Mouse (Mus musculus): ENCODE data around the gene Mapk7. TPM values are rescaled to one million over a fixed set of nuclear protein-coding genes. Genes with fewer than 3 reads are reported as not detected.

The Mapk7 gene
- 94.2 and 100 TPM in 2 replicates for polyA plus RNA-seq (2016; fragmentation: Nextera tagmentation; extraction: Ambion mirVana)

- WGBS, result under 1% methylated on average over 61 of the region's 62 CpGs
- peak; percentile 96 for ATAC-seq (ENCODE audit: low FRiP score, low read depth)
- peaks cover 34% of the 10 kb centered on the region for H3K36me3 ChIP-seq
- H3K4me1 ChIP-seq, result peaks cover 26% of the 10 kb centered on the region
- H3K4me3 ChIP-seq, result peak within 1 kb of the TSS; percentile 86
- H3K4me2 ChIP-seq (replicated peaks), result peak within 1 kb of the TSS; percentile 64
- H3K9me3 ChIP-seq, result no peaks in the 10 kb centered on the region
- no peaks in the 10 kb centered on the region for H3K27me3 ChIP-seq
- peak within 1 kb of the TSS; percentile 84 for H3K9ac ChIP-seq (replicated peaks)
- peak within 1 kb of the TSS; percentile 89 for H3K27ac ChIP-seq (replicated peaks)
Observed at GRCm38 (mm10) chr11:61494129-61494997, at the start of gene Mapk7. Gene Mapk7, minus strand, starts transcription at chr11:61494406.

- ATAC-seq (ENCODE audit: low FRiP score, low read depth), result no peak
- WGBS, result 92% methylated on average over 2 of the region's 2 CpGs
- Histone ChIP-seq H3K4me3 (no peak overlapping the region), H3K36me3 (peaks cover 29% of the 10 kb centered on the region), H3K9me3 (no peaks in the 10 kb centered on the region), H3K27ac (replicated peaks) (no peak overlapping the region), H3K9ac (replicated peaks) (no peak overlapping the region), H3K27me3 (no peaks in the 10 kb centered on the region), H3K4me2 (replicated peaks) (no peak overlapping the region), H3K4me1 (no peaks in the 10 kb centered on the region)
Observed at GRCm38 (mm10) chr11:61541106-61541505, 46.9 kb upstream of the Mapk7 start.

GRCm38 (mm10) chr11:61540642-61541041 is 46.4 kb upstream of the Mapk7 start:
- H3K36me3 ChIP-seq, result peaks cover 25% of the 10 kb centered on the region
- H3K4me1 ChIP-seq, result no peaks in the 10 kb centered on the region
- H3K9ac ChIP-seq (replicated peaks), result no peak overlapping the region
- ATAC-seq (ENCODE audit: low FRiP score, low read depth), result no peak
- no peak overlapping the region for H3K4me3 ChIP-seq
- no peak overlapping the region for H3K27ac ChIP-seq (replicated peaks)
- H3K4me2 ChIP-seq (replicated peaks), result no peak overlapping the region
- no peaks in the 10 kb centered on the region for H3K27me3 ChIP-seq
- 84% methylated on average over 7 of the region's 7 CpGs for WGBS
- H3K9me3 ChIP-seq, result no peaks in the 10 kb centered on the region

DNA sequence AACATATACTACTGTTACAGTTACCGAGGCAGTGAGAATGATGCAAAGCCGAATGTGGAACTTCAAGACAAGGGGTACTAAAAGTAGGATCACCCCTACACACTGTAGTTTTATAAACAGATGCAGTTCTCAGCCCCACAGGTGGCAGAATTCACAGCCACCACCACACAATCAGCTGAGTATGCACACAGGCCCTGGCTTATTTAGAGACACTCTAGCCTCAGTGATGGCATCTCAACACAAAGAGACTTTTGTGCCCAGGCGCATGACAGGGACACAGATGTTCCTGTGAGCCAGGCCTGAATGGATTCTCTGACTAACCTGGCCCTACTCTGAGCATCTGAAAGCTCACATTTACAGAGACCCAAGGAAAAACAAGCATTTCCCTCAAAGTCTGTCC is 43.2 kb upstream of the Mapk7 start:
- no peak overlapping the region for H3K4me2 ChIP-seq (replicated peaks)
- H3K27me3 ChIP-seq, result no peaks in the 10 kb centered on the region
- ATAC-seq (ENCODE audit: low FRiP score, low read depth), result no peak
- no peaks in the 10 kb centered on the region for H3K4me1 ChIP-seq
- H3K27ac ChIP-seq (replicated peaks), result no peak overlapping the region
- H3K4me3 ChIP-seq, result no peak overlapping the region
- 85% methylated on average over 3 of the region's 3 CpGs for WGBS
- H3K9ac ChIP-seq (replicated peaks), result no peak overlapping the region
- H3K36me3 ChIP-seq, result peaks cover 15% of the 10 kb centered on the region; the same call in 1 of the 2 replicates
- H3K9me3 ChIP-seq, result no peaks in the 10 kb centered on the region

DNA sequence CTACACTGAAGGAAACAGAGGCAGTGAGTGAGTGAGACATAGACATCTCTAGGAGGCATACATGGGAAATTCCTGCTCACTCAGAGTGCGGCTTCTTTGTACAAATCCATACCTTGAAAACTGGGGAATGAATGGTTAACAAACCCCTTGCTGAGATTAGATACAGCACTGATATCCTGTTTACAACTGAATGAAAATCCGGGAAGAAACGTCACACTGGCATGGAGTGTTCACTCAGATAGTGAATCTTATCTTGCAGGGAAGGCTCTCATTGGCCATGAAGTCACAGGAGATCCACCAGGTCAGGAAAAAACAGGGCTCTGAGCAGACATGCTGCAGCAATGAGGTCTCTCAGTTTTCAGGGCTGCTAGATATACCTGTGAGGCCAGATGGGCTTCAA is 42.7 kb upstream of the Mapk7 start:
- 83% methylated on average over 3 of the region's 3 CpGs for WGBS
- Histone ChIP-seq H3K27me3 (no peaks in the 10 kb centered on the region), H3K4me2 (replicated peaks) (no peak overlapping the region), H3K4me1 (no peaks in the 10 kb centered on the region), H3K9ac (replicated peaks) (no peak overlapping the region), H3K9me3 (no peaks in the 10 kb centered on the region), H3K4me3 (no peak overlapping the region), H3K27ac (replicated peaks) (no peak overlapping the region), H3K36me3 (peaks cover 15% of the 10 kb centered on the region; the same call in 1 of the 2 replicates)
- no peak for ATAC-seq (ENCODE audit: low FRiP score, low read depth)

- 82% methylated on average over 1 of the region's 1 CpGs for WGBS
- Histone ChIP-seq H3K4me3 (no peak overlapping the region), H3K9me3 (no peaks in the 10 kb centered on the region), H3K36me3 (peaks cover 24% of the 10 kb centered on the region), H3K9ac (replicated peaks) (no peak overlapping the region), H3K27me3 (no peaks in the 10 kb centered on the region), H3K4me1 (no peaks in the 10 kb centered on the region), H3K27ac (replicated peaks) (no peak overlapping the region), H3K4me2 (replicated peaks) (no peak overlapping the region)
- ATAC-seq (ENCODE audit: low FRiP score, low read depth), result no peak
Observed at GRCm38 (mm10) chr11:61535530-61535929, 41.3 kb upstream of the Mapk7 start.

DNA sequence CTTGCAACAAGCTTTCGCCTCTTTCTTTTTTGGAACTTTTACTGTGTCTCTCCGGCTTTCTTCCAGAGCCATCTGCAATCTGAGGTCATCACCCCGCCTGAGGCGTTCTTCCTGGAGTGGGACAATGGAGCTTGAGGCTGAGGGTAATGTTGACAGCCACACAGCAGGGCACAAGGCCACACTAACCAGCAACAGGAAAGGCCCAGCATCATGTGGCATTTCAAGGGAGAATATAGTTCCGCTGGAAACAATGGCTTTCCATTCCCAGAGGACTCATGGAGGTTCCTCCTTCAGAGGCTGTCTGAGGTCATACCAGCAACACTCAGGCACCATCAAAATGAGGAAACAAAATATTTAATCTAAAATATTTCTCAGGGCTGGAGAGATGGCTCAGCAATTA is 39.4 kb upstream of the Mapk7 start:
- H3K4me1 ChIP-seq, result peaks cover 9% of the 10 kb centered on the region
- H3K4me2 ChIP-seq (replicated peaks), result no peak overlapping the region
- ATAC-seq (ENCODE audit: low FRiP score, low read depth), result no peak
- H3K27me3 ChIP-seq, result no peaks in the 10 kb centered on the region
- H3K4me3 ChIP-seq, result no peak overlapping the region
- no peak overlapping the region for H3K27ac ChIP-seq (replicated peaks)
- 77% methylated on average over 5 of the region's 5 CpGs for WGBS
- H3K9ac ChIP-seq (replicated peaks), result no peak overlapping the region
- H3K9me3 ChIP-seq, result no peaks in the 10 kb centered on the region
- peaks cover 15% of the 10 kb centered on the region for H3K36me3 ChIP-seq

- 88% methylated on average over 2 of the region's 2 CpGs for WGBS
- Histone ChIP-seq H3K4me3 (no peak overlapping the region), H3K4me2 (replicated peaks) (no peak overlapping the region), H3K4me1 (peaks cover 9% of the 10 kb centered on the region), H3K27ac (replicated peaks) (no peak overlapping the region), H3K9ac (replicated peaks) (no peak overlapping the region), H3K36me3 (peaks cover 15% of the 10 kb centered on the region), H3K9me3 (no peaks in the 10 kb centered on the region), H3K27me3 (no peaks in the 10 kb centered on the region)
- no peak for ATAC-seq (ENCODE audit: low FRiP score, low read depth)
Observed at GRCm38 (mm10) chr11:61532820-61533219, 38.6 kb upstream of the Mapk7 start.

DNA sequence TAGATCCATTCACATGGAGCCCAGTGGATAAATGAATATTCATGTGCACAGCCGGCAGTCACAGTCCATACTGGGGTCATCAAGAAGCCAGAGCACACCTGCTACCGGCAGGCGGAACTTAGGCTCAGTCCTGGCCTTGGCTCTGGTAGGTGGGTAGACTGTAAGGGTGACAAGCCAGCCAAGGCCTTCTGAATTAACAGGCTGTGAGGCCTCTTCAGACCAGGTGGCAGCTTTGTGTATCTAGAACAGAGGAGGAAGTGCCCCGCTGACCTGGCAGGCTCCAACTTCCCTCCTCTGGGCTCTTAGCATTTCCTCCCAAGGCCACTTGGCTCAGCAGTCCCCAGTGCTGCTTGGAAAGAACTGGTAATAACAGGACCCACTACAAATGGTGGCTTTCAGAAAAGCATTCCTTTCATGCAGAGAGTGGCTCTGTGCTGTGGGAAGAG is 35.1 kb upstream of the Mapk7 start:
- no peaks in the 10 kb centered on the region for H3K27me3 ChIP-seq
- H3K4me1 ChIP-seq, result peaks cover 9% of the 10 kb centered on the region
- no peak overlapping the region for H3K4me2 ChIP-seq (replicated peaks)
- H3K27ac ChIP-seq (replicated peaks), result peak overlapping the region; percentile 39
- no peaks in the 10 kb centered on the region for H3K9me3 ChIP-seq
- H3K4me3 ChIP-seq, result no peak overlapping the region
- H3K36me3 ChIP-seq, result peaks cover 20% of the 10 kb centered on the region
- no peak overlapping the region for H3K9ac ChIP-seq (replicated peaks)
- WGBS, result 29% methylated on average over 4 of the region's 4 CpGs
- no peak for ATAC-seq (ENCODE audit: low FRiP score, low read depth)

DNA sequence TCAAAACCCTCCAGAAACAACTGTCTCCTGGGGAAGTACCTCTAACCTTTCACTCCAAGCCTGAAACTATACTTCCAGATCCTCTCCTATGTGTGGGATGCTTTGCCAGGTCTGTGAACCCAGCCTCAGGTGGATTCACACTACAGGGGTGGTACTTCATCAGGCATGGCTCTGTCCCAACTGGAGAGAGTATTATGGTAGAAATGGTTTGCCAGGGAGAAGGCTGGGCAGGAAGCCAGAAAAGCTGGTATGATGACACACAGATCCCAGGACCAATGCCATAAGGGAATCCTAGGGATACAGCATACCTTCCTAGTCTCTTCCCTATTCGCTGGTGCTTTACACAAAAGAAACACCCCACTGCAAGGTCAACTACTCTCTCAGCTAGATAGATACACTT is 32.7 kb upstream of the Mapk7 start:
- H3K36me3 ChIP-seq, result peaks cover 22% of the 10 kb centered on the region
- H3K4me2 ChIP-seq (replicated peaks), result no peak overlapping the region
- H3K4me1 ChIP-seq, result peaks cover 9% of the 10 kb centered on the region
- WGBS, result 95% methylated on average over 1 of the region's 1 CpGs
- no peak overlapping the region for H3K27ac ChIP-seq (replicated peaks)
- H3K9me3 ChIP-seq, result no peaks in the 10 kb centered on the region
- no peak overlapping the region for H3K9ac ChIP-seq (replicated peaks)
- no peaks in the 10 kb centered on the region for H3K27me3 ChIP-seq
- no peak for ATAC-seq (ENCODE audit: low FRiP score, low read depth)
- H3K4me3 ChIP-seq, result no peak overlapping the region

GRCm38 (mm10) chr11:61519484-61520107 is 25.4 kb upstream of the Mapk7 start:
- no peak overlapping the region for H3K4me2 ChIP-seq (replicated peaks)
- WGBS, result 91% methylated on average over 3 of the region's 3 CpGs
- ATAC-seq (ENCODE audit: low FRiP score, low read depth), result no peak
- H3K27me3 ChIP-seq, result no peaks in the 10 kb centered on the region
- H3K4me1 ChIP-seq, result no peaks in the 10 kb centered on the region
- H3K4me3 ChIP-seq, result no peak overlapping the region
- H3K9ac ChIP-seq (replicated peaks), result no peak overlapping the region
- H3K27ac ChIP-seq (replicated peaks), result no peak overlapping the region
- no peaks in the 10 kb centered on the region for H3K9me3 ChIP-seq
- H3K36me3 ChIP-seq, result peaks cover 61% of the 10 kb centered on the region

DNA sequence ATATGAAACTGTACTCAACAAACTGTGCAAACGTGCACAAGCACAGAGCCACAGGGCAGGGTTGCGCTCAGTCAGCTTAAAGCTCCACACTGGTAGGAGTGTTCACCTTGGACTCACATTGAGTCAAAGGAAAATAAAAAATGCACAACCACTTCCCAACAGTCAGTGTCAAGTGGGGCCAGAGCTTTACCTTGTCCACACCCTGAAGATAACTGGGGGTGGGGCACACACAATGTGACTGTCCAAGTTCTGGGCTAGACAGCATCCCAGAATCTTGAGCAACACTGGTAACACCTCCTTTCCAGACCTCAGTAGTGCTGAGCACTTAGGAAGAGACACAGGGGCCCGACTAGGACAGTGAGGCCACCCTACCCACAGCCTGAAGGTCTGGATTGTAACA is 24.7 kb upstream of the Mapk7 start:
- no peak overlapping the region for H3K4me2 ChIP-seq (replicated peaks)
- no peak overlapping the region for H3K4me3 ChIP-seq
- no peaks in the 10 kb centered on the region for H3K9me3 ChIP-seq
- no peaks in the 10 kb centered on the region for H3K4me1 ChIP-seq
- 95% methylated on average over 3 of the region's 3 CpGs for WGBS
- H3K36me3 ChIP-seq, result peaks cover 61% of the 10 kb centered on the region
- no peak overlapping the region for H3K9ac ChIP-seq (replicated peaks)
- ATAC-seq (ENCODE audit: low FRiP score, low read depth), result no peak
- no peak overlapping the region for H3K27ac ChIP-seq (replicated peaks)
- H3K27me3 ChIP-seq, result no peaks in the 10 kb centered on the region
